Mouse (Mus musculus) midbrain, postnatal 0 days (tissue): ENCODE measurements around the gene Hdlbp. TPM values are rescaled to one million over a fixed set of nuclear protein-coding genes. Genes with fewer than 3 reads are reported as not detected.

ENCODE experiments used
- ATAC-seq: fragments of 200-750 bp; cut with Nextera tagmentation; 2 replicates; pipeline ENCODE4 v1.8.0; 2017; ENCODE audit warnings: moderate number of reproducible peaks, mild to moderate bottlenecking, moderate TSS enrichment, moderate library complexity; ENCODE audit not compliant: low FRiP score
- DNase-seq: peaks from one replicate; pipeline ENCODE4 v3.0.0-alpha.2; 2015; ENCODE audit warnings: low spot score
- H3K27ac ChIP-seq: fragments of 300-500 bp; sonication (generic); 2 replicates; pipeline ENCODE4 v1.5.1; 2014; ENCODE audit warnings: low read depth, mild to moderate bottlenecking, low read length, mixed read lengths
- H3K27me3 ChIP-seq: fragments of 300-500 bp; sonication (generic); 2 replicates; pipeline ENCODE4 v1.6.1; 2014; ENCODE audit warnings: low read length, control low read depth, mixed read lengths; ENCODE audit not compliant: insufficient read depth
- H3K36me3 ChIP-seq: fragments of 300-500 bp; sonication (generic); 2 replicates; pipeline ENCODE4 v1.6.1; 2014; ENCODE audit warnings: low read length, control low read depth, mixed read lengths; ENCODE audit not compliant: insufficient read depth
- H3K4me1 ChIP-seq: fragments of 300-500 bp; sonication (generic); 2 replicates; pipeline ENCODE4 v1.6.1; 2014; ENCODE audit warnings: mild to moderate bottlenecking, control low read depth, antibody characterized with exemption, low read length, mixed read lengths; ENCODE audit not compliant: insufficient read depth
- H3K4me2 ChIP-seq: fragments of 300-500 bp; sonication (generic); 2 replicates; pipeline ENCODE4 v1.6.1; 2014; ENCODE audit warnings: low read depth, mild to moderate bottlenecking, low read length, mixed read lengths; ENCODE audit not compliant: poor library complexity, severe bottlenecking
- H3K4me3 ChIP-seq: fragments of 300-500 bp; sonication (generic); 2 replicates; pipeline ENCODE4 v1.5.1; 2014; ENCODE audit warnings: low read depth, mild to moderate bottlenecking, low read length, moderate library complexity
- H3K9ac ChIP-seq: fragments of 300-500 bp; sonication (generic); replicated peaks from 2 replicates; pipeline ENCODE4 v1.6.1; 2014; ENCODE audit warnings: mild to moderate bottlenecking, low read length, moderate library complexity, mixed read lengths; ENCODE audit not compliant: poor library complexity, severe bottlenecking
- H3K9me3 ChIP-seq: fragments of 300-500 bp; sonication (generic); 2 replicates; pipeline ENCODE4 v1.6.1; 2016; ENCODE audit warnings: low read length, control low read depth
- CTCF ChIP-seq: IDR thresholded peaks from 2 replicates; pipeline ENCODE4 v1.5.1; 2016; ENCODE audit warnings: antibody characterized with exemption, mild to moderate bottlenecking
- WGBS: fragments of 180-500 bp; shearing (Covaris S2); extraction: QIAGEN DNeasy Blood & Tissue Kit; methylation state at CpG from one replicate; pipeline ENCODE4 v1.1.7; 2014; 5-methylcytosine and 5-hydroxymethylcytosine counted together
- polyA plus RNA-seq: library from polyadenylated mRNA; unstranded; fragments of >200 nt; fragmentation: Nextera tagmentation; extraction: Ambion mirVana; gene quantifications from 2 replicates; pipeline ENCODE4 v1.2.1, GENCODE M21; 2015
- total RNA-seq: library from RNA; depleted of rRNA; stranded (reverse); fragments of >200 nt; gene quantifications from 2 replicates; pipeline ENCODE4 v1.2.3, GENCODE M21; 2014; rRNA removed

Gene Hdlbp
- total RNA-seq: 67.4 and 75.6 TPM in 2 replicates
- 66.2 and 76.8 TPM in 2 replicates for polyA plus RNA-seq

GRCm38 (mm10) chr1:93478586-93479475 is at the start of gene Hdlbp:
Gene Hdlbp, minus strand, starts transcription at chr1:93478815.
- peak within 1 kb of the TSS; percentile 94 for H3K4me3 ChIP-seq
- DNase-seq: peak; percentile 99
- H3K27ac ChIP-seq: peak within 1 kb of the TSS; percentile 96
- no peaks in the 10 kb centered on the region for H3K36me3 ChIP-seq
- H3K4me2 ChIP-seq: peak within 1 kb of the TSS; percentile 52
- H3K9me3 ChIP-seq: no peaks in the 10 kb centered on the region
- ATAC-seq: peak; percentile 96
- H3K9ac ChIP-seq: peak within 1 kb of the TSS; percentile 95
- TF ChIP-seq CTCF: no peak
- WGBS: under 1% methylated on average over 70 of the region's 74 CpGs
- no peaks in the 10 kb centered on the region for H3K27me3 ChIP-seq
- peaks cover 9% of the 10 kb centered on the region for H3K4me1 ChIP-seq

GRCm38 (mm10) chr1:93522325-93522724 is 43.7 kb upstream of the Hdlbp start:
- H3K4me2 ChIP-seq: no peak overlapping the region
- 92% methylated on average over 1 of the region's 1 CpGs for WGBS
- no peak overlapping the region for H3K4me3 ChIP-seq
- no peaks in the 10 kb centered on the region for H3K27me3 ChIP-seq
- H3K9ac ChIP-seq: no peak overlapping the region
- no peak for TF ChIP-seq CTCF
- ATAC-seq: no peak
- H3K9me3 ChIP-seq: no peaks in the 10 kb centered on the region
- no peaks in the 10 kb centered on the region for H3K4me1 ChIP-seq
- H3K27ac ChIP-seq: no peak overlapping the region
- no peak for DNase-seq
- H3K36me3 ChIP-seq: no peaks in the 10 kb centered on the region

- Histone ChIP-seq H3K9me3 (no peaks in the 10 kb centered on the region), H3K4me2 (no peak overlapping the region), H3K4me3 (no peak overlapping the region), H3K9ac (no peak overlapping the region), H3K27ac (no peak overlapping the region), H3K4me1 (no peaks in the 10 kb centered on the region), H3K27me3 (no peaks in the 10 kb centered on the region), H3K36me3 (no peaks in the 10 kb centered on the region)
- WGBS: 87% methylated on average over 2 of the region's 2 CpGs
- TF ChIP-seq CTCF: no peak
- ATAC-seq (no peak), DNase-seq (no peak)
Measured at GRCm38 (mm10) chr1:93521491-93521890, 42.9 kb upstream of the Hdlbp start.

- H3K36me3 ChIP-seq: no peaks in the 10 kb centered on the region
- H3K9me3 ChIP-seq: no peaks in the 10 kb centered on the region
- no peaks in the 10 kb centered on the region for H3K27me3 ChIP-seq
- H3K27ac ChIP-seq: no peak overlapping the region
- TF ChIP-seq CTCF: no peak
- peak overlapping the region; percentile 68; the same call in 1 of the 2 replicates for H3K9ac ChIP-seq
- 79% methylated on average over 14 of the region's 14 CpGs for WGBS
- no peak overlapping the region; the same call in 1 of the 2 replicates for H3K4me3 ChIP-seq
- ATAC-seq: no peak
- no peak for DNase-seq
- H3K4me1 ChIP-seq: no peaks in the 10 kb centered on the region; the same call in 1 of the 2 replicates
- H3K4me2 ChIP-seq: no peak overlapping the region
Measured at GRCm38 (mm10) chr1:93513221-93513620, 34.6 kb upstream of the Hdlbp start.

- H3K4me1 ChIP-seq: no peaks in the 10 kb centered on the region; the same call in 1 of the 2 replicates
- H3K4me3 ChIP-seq: peak overlapping the region; percentile 74
- H3K9ac ChIP-seq: peak overlapping the region; percentile 68
- H3K9me3 ChIP-seq: no peaks in the 10 kb centered on the region
- no peaks in the 10 kb centered on the region for H3K27me3 ChIP-seq
- H3K27ac ChIP-seq: peak overlapping the region; percentile 13; the same call in 1 of the 2 replicates
- TF ChIP-seq CTCF: no peak
- peak overlapping the region; percentile 85 for H3K4me2 ChIP-seq
- ATAC-seq (peak; percentile 69), DNase-seq (no peak)
- WGBS: under 1% methylated on average over 15 of the region's 15 CpGs
- H3K36me3 ChIP-seq: no peaks in the 10 kb centered on the region
Measured at GRCm38 (mm10) chr1:93512351-93512690, 33.7 kb upstream of the Hdlbp start.
